Mouse (Mus musculus) retina, postnatal 1 day (tissue): ENCODE measurements around the gene Prss1.
"Not testable (repeated sequence)": the region's sequence is repeated elsewhere in the genome, so short reads cannot be mapped to it uniquely, and the experiment has no call there.

Experiments used
- DNase-seq: peaks from one replicate; pipeline ENCODE4 v3.0.0-alpha.2; 2012

Prss1 gene

GRCm38 (mm10) chr6:41458632-41459031 is at the start of gene Prss1:
Prss1 (plus strand) TSS chr6:41458932.
- DNase-seq = not testable (repeated sequence)

GRCm38 (mm10) chr6:41442261-41442660 is 16.5 kb upstream of the Prss1 start:
- not testable (repeated sequence) for DNase-seq

DNA sequence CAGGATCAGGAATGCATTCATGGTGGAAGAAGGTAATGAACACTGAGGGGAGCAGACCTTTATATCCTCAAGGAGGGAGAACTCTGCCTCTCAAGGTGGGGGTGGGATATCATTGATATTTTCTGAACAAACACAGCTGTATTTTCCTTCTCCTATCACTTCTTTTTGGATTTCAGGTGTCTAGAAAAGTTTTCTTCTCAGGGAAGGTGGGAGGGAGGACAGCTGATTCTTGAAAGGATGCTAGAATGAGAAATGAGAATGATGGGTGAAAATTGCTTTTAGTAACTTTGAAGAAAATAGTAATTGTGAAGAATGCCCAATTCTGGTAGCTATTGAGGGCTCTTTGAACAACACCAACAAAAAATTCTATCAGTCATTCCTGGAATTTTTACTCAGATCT is 12.7 kb upstream of the Prss1 start, which contains the start of gene Gm10334:
Gene Gm10334, minus strand, starts transcription at position 101 of the 400 bp plus-strand sequence.
- DNase-seq = not testable (repeated sequence)

GRCm38 (mm10) chr6:41499374-41499773 is 40.6 kb downstream of the Prss1 start:
- DNase-seq = no peak

DNA sequence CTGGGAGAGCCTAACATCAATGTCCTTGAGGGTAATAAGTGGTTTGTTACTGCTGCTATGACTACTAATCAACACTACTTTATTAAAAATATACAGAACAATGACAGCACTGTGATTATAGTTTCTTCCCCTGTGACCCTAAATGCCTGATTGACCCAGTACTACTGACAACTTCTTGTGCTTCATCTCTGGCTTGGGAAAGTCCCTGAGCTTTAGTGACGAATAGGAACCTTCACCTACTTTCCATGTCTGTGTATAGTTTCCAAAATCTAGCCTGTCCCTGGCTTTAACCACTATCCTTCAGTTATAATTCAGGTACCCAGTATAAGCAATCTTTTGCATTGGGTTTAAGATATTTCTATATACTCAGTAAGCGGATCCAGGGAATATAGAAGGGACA is 46.2 kb downstream of the Prss1 start:
- no peak for DNase-seq

- no peak for DNase-seq
These were observed 46.6 kb downstream of the Prss1 start for GRCm38 (mm10) chr6:41505323-41505722.
